Mouse (Mus musculus): ENCODE results near the gene Tjap1. TPM values are rescaled to one million over a fixed set of nuclear protein-coding genes. Genes with fewer than 3 reads are reported as not detected.

The Tjap1 gene
- 10 to 100 TPM; 39.0 to 41.0 TPM for total RNA-seq (2021)
- long read RNA-seq, partial matches to known transcripts: 2 of 10 reads
- long read RNA-seq, other reads (novel, unspliced or antisense): 8 of 10 reads

GRCm38 (mm10) chr17:46282483-46283123, at the start of gene Tjap1:
Tjap1 (minus strand) TSS chr17:46283026.
- DNase-seq (ENCODE audit: low spot score in 2 of 2): peak; percentile 78 to 82

GRCm38 (mm10) chr17:46328723-46329122, 45.9 kb upstream of the Tjap1 start:
- no peak for DNase-seq (ENCODE audit: low spot score in 2 of 2)

GRCm38 (mm10) chr17:46327906-46328534, 45.2 kb upstream of the Tjap1 start, which contains the start of gene Abcc10:
Abcc10 (minus strand) TSS chr17:46328352.
- peak; percentile 91 to 94 for DNase-seq (ENCODE audit: low spot score in 2 of 2)

GRCm38 (mm10) chr17:46327413-46327905, 44.6 kb upstream of the Tjap1 start:
- DNase-seq (ENCODE audit: low spot score in 2 of 2): no peak

- DNase-seq (ENCODE audit: low spot score in 2 of 2): no peak
Observed at GRCm38 (mm10) chr17:46322046-46322823, 39.4 kb upstream of the Tjap1 start.

GRCm38 (mm10) chr17:46320492-46320891, 37.7 kb upstream of the Tjap1 start:
- no peak for DNase-seq (ENCODE audit: low spot score in 2 of 2)

- DNase-seq (ENCODE audit: low spot score in 2 of 2): no peak
Observed at GRCm38 (mm10) chr17:46315813-46316212, 33.0 kb upstream of the Tjap1 start.

GRCm38 (mm10) chr17:46313135-46313715, 30.4 kb upstream of the Tjap1 start:
- no peak for DNase-seq (ENCODE audit: low spot score in 2 of 2)

GRCm38 (mm10) chr17:46310515-46310914, 27.7 kb upstream of the Tjap1 start:
- no peak for DNase-seq (ENCODE audit: low spot score in 2 of 2)

- no peak for DNase-seq (ENCODE audit: low spot score in 2 of 2)
Observed at GRCm38 (mm10) chr17:46309835-46310234, 27.0 kb upstream of the Tjap1 start.

- DNase-seq (ENCODE audit: low spot score in 2 of 2): no peak
Observed at GRCm38 (mm10) chr17:46306956-46307355, 24.1 kb upstream of the Tjap1 start.

- no peak for DNase-seq (ENCODE audit: low spot score in 2 of 2)
Observed at GRCm38 (mm10) chr17:46304184-46304583, 21.4 kb upstream of the Tjap1 start.

- no peak for DNase-seq (ENCODE audit: low spot score in 2 of 2)
Observed at GRCm38 (mm10) chr17:46301892-46302291, 19.1 kb upstream of the Tjap1 start.

GRCm38 (mm10) chr17:46298220-46298913, 15.5 kb upstream of the Tjap1 start:
- DNase-seq (ENCODE audit: low spot score in 2 of 2): peak; percentile 86 to 88

- peak; percentile 41 to 60 for DNase-seq (ENCODE audit: low spot score in 2 of 2)
Observed at GRCm38 (mm10) chr17:46297364-46298219, 14.8 kb upstream of the Tjap1 start, which contains the start of gene Dlk2. Dlk2 (plus strand) TSS chr17:46297421.

- no peak for DNase-seq (ENCODE audit: low spot score in 2 of 2)
Observed at GRCm38 (mm10) chr17:46297028-46297363, 14.2 kb upstream of the Tjap1 start.

GRCm38 (mm10) chr17:46296601-46297000, 13.8 kb upstream of the Tjap1 start:
- no peak for DNase-seq (ENCODE audit: low spot score in 2 of 2)

- no peak for DNase-seq (ENCODE audit: low spot score in 2 of 2)
Observed at GRCm38 (mm10) chr17:46287678-46288095, 4.9 kb upstream of the Tjap1 start.

- no peak for DNase-seq (ENCODE audit: low spot score in 2 of 2)
Observed at GRCm38 (mm10) chr17:46285407-46285806, 2.6 kb upstream of the Tjap1 start.

- no peak for DNase-seq (ENCODE audit: low spot score in 2 of 2)
Observed at GRCm38 (mm10) chr17:46284653-46285052, 1.8 kb upstream of the Tjap1 start.

Data from layer of hippocampus, postnatal 10 days (tissue).